Mouse (Mus musculus) kidney, postnatal 10 days (tissue): ENCODE results near the gene Tmem120b.
A peak's percentile ranks its signal among the peaks of the same experiment; 100 is the strongest.
"Not testable (repeated sequence)": the region's sequence is repeated elsewhere in the genome, so short reads cannot be mapped to it uniquely, and the experiment has no call there.

Experiments
- DNase-seq: peaks from one replicate; pipeline ENCODE4 v3.0.0; 2021; ENCODE audit warnings: mixed read lengths

Gene Tmem120b

DNA sequence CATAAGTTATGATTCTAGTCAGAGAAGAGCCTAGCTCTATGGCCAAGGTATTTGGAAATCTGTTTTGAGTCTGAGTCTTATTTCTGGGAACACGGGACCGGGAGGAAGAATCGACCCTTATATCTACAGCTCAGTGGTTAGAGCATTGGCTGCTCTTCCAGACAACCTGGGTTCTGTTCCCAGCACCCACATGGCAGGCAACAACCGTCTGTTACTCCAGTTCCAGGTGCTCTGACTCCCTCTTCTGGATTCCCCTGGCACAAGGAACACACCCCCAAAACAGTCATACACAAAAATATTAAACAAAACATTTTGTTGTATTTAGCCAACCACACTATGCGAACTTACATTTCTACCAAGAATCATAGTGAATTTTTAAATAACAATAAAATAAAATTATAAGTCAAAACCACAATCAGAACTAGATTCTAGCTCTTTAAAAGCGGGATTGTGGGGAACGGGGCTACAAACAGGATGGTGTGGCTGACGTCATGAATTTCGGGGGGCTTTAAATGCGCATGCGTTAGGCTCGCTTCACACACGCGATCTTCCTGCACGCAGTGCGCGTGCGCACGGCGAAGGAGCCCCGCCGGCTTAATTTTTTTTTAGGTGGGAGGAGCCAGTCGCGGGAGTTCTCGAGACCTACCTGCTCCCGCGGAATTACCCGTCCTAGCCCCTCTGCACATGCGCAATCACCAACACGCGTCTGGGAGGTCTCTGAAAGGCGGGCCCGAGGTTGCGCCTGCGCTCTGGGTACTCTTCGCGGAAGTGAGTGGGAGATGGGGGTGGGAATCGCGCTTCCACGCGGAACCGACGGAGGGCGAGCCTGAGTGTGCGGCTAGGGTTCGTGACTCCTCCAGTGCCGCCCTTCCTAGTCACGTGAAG, 10.6 kb upstream of the Tmem120b start:
- peak; percentile 99 for DNase-seq

GRCm38 (mm10) chr5:123058251-123059102, 9.7 kb upstream of the Tmem120b start:
- no peak for DNase-seq

- DNase-seq: peak; percentile 68
Observed at GRCm38 (mm10) chr5:123059757-123060520, 8.3 kb upstream of the Tmem120b start.

GRCm38 (mm10) chr5:123060706-123061401, 7.4 kb upstream of the Tmem120b start:
- no peak for DNase-seq

DNA sequence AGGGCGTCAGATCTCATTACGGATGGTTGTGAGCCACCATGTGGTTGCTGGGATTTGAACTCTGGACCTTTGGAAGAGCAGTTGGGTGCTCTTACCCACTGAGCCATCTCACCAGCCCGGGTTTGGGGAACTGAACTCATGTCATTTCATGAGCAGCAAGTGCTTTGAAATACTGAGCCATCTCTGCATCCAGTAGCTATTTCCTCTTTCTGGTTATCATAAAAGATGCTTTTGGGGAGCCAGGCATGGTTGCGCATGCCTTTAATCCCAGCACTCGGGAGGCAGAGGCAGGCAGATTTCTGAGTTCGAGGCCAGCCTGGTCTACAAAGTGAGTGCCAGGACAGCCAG, 6.8 kb upstream of the Tmem120b start:
- DNase-seq: not testable (repeated sequence)

DNA sequence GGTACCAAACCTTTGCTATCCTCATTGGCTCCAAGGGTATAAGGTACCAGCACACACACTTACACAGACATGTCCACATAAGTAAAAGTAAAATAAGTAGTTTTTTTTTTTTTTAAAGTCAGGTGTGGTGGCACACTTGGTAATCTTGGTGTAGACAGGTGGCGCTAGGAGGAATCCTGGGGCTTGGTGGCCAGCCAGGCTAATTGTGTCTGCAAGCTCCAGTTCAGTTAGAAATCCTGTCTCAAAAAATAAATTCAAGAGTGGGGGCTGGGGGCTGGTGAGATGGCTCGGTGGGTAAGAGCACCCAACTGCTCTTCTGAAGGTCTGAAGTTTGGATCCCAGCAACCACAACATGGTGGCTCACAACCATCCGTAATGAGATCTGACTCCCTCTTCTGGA, 5.1 kb upstream of the Tmem120b start:
- DNase-seq: no peak

- DNase-seq: peak; percentile 82
Observed at GRCm38 (mm10) chr5:123064207-123064606, 4.0 kb upstream of the Tmem120b start.

DNA sequence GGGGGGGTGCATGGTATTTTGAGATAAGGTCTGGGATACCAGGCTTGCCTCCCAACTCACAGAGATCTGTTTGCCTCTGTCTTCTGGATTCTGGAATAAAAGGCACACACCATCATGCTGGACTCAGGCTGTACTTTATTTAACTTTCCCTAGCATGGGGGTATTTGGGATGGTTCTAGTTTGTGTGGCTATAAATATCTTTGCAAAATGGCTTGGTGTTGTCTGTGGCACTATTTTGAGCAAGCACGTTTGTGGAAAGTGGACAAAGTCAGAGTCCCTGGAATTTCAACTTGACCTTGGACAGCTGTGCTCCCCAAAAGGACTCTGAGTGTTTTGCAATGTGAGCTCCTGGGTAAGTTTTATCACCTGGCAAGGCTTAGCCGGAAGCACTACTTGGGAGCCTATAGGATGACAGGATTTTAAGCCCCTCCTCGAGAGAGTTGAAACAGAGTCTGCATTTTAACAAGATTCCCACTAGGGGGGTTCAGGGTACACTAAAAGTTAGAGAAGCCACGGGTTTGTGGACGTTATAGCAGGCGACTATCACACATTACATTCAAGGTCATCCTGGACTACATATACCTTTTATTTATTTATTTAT, 720 bp upstream of the Tmem120b start:
- DNase-seq: no peak

GRCm38 (mm10) chr5:123068714-123069113, 499 bp downstream of the Tmem120b start:
- DNase-seq: no peak

- peak; percentile 97 for DNase-seq
Observed at GRCm38 (mm10) chr5:123075576-123076418, 7.6 kb downstream of the Tmem120b start.

DNA sequence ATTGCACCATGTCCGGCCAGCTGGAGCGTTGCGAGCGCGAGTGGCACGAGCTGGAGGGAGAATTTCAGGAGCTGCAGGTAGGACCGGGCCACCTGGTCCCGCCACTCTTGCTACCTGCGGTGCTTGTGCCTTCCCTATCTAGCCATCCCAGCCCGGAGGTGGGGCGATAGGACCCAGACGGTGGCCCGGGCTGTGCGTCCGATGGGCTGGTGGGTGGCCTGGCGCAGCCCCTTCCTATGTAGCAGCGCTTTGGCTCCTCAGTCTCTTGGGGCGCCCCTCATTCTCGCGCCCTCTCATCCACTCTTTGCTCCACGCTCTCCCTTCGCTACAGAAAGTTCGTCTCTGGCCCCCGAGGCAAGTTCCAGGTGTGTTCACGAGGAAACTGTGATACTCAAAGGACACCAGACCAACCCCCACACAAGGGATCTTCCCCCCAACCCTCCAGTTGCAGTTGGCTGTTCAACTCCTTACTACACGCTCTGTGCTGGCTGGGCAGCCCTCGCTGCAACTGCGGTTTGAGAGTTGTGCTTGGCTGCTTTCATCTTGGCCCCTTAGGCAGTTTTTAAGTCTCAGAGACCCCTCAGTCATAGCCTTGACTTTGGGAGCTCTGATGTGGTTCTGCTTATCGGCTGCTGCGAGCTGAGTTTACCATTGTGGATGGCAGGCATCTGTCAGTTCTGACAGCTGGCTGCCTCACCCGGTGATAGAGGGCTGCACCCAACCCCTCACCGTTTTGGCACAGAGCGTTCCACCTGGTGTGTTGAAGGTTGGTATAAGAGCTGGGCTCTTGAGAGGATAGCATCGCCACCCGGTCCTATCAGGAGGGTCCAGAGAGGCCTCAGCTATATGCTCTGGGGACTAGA, 8.4 kb downstream of the Tmem120b start:
- DNase-seq: no peak

GRCm38 (mm10) chr5:123079568-123079967, 11.4 kb downstream of the Tmem120b start:
- DNase-seq: no peak

- peak; percentile 51 for DNase-seq
Observed at GRCm38 (mm10) chr5:123080041-123080440, 11.8 kb downstream of the Tmem120b start.

- DNase-seq: no peak
Observed at GRCm38 (mm10) chr5:123080510-123080909, 12.3 kb downstream of the Tmem120b start.

- DNase-seq: no peak
Observed at GRCm38 (mm10) chr5:123083340-123084050, 15.3 kb downstream of the Tmem120b start.

- no peak for DNase-seq
Observed at GRCm38 (mm10) chr5:123086501-123086900, 18.3 kb downstream of the Tmem120b start.

DNA sequence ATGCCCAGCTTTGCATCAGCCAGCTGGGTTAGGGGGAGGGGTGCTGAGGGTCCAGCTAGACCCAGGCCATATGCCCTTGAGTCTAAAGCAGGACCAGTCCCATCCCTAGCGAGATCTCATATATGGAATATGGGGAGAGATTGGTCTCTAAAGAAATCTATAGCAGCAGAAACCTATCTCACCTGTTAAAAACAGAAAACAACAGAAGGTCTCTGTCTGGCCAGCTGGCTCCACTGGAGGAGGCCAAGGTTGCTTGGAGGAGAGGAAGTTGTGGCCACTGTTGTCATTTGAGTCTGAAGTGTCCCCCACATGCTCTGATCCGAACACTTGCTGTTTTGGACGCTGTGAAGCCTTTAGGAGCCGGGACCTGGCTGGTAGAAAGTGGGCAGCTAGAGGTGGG, 20.6 kb downstream of the Tmem120b start:
- no peak for DNase-seq

DNA sequence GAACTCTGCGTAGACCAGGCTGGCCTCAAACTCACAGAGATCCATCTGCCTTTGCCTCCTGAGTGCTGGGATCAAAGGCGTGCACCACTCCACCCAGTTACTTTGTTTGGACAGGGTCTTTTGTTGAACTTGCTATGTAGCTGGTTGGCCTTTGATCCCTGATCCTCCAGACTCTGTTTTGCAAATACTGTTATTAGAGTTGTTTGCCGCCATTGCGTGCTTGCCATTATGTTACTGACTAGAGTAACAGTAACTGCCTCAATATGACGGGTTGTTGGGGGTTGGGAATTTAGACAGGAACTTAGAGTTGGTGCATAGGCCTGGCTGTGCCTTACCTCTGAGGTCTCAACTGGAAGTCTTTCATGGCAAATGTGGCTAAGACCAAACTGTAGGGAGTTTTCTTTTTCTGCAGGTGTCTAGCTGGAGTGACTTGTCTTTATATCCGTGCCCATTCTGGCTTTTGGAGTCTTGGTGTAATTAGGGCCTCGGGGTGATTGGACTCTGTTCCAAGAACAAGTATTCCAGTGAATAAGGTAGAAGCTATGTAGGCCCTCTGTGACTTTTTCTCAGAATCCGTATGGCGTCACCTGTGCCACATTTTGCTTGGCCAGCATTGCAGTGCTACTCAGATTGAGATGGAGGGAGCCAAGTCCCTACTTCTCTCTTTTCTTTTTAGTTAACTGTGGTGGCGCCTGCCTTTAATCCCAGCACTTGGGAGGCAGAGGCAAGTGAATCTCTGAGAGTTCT, 22.5 kb downstream of the Tmem120b start:
- DNase-seq: no peak
